Mouse (Mus musculus): ENCODE data around the gene Lrrc45.

Lrrc45 gene

GRCm38 (mm10) chr11:120703696-120704454 is 9.8 kb upstream of the Lrrc45 start:
- in situ Hi-C loops (cut with MboI): no loop called here

- in situ Hi-C loops (cut with MboI): no loop called here
These were observed 9.0 kb upstream of the Lrrc45 start for GRCm38 (mm10) chr11:120704486-120705325.

- in situ Hi-C loops (cut with MboI): no loop called here
These were observed 7.6 kb upstream of the Lrrc45 start for GRCm38 (mm10) chr11:120706120-120706519.

GRCm38 (mm10) chr11:120707225-120707624 is 6.5 kb upstream of the Lrrc45 start:
- in situ Hi-C loops (cut with MboI): no loop called here

GRCm38 (mm10) chr11:120707969-120708368 is 5.8 kb upstream of the Lrrc45 start:
- in situ Hi-C loops (cut with MboI): no loop called here

GRCm38 (mm10) chr11:120709551-120709950 is 4.2 kb upstream of the Lrrc45 start:
- in situ Hi-C loops (cut with MboI): no loop called here

- in situ Hi-C loops (cut with MboI): no loop called here
These were observed 3.1 kb upstream of the Lrrc45 start for GRCm38 (mm10) chr11:120710672-120711071.

- in situ Hi-C loops (cut with MboI): no loop called here
These were observed 1.6 kb upstream of the Lrrc45 start for GRCm38 (mm10) chr11:120711980-120712604.

- in situ Hi-C loops (cut with MboI): no loop called here
These were observed 755 bp upstream of the Lrrc45 start for GRCm38 (mm10) chr11:120712771-120713568.

- in situ Hi-C loops (cut with MboI): no loop called here
These were observed 821 bp downstream of the Lrrc45 start for GRCm38 (mm10) chr11:120714546-120714945.

- in situ Hi-C loops (cut with MboI): no loop called here
These were observed 1.4 kb downstream of the Lrrc45 start for GRCm38 (mm10) chr11:120715131-120715530.

GRCm38 (mm10) chr11:120719242-120719641 is 5.5 kb downstream of the Lrrc45 start:
- in situ Hi-C loops (cut with MboI): no loop called here

- in situ Hi-C loops (cut with MboI): no loop called here
These were observed 6.2 kb downstream of the Lrrc45 start for GRCm38 (mm10) chr11:120719841-120720376.

- in situ Hi-C loops (cut with MboI): no loop called here
These were observed 6.7 kb downstream of the Lrrc45 start for GRCm38 (mm10) chr11:120720450-120720849.

- in situ Hi-C loops (cut with MboI): no loop called here
These were observed 7.7 kb downstream of the Lrrc45 start, which contains the start of gene Rac3 for GRCm38 (mm10) chr11:120721124-120722066. Gene Rac3, plus strand, starts transcription at chr11:120721470.

- in situ Hi-C loops (cut with MboI): no loop called here
These were observed 8.4 kb downstream of the Lrrc45 start for GRCm38 (mm10) chr11:120722067-120722630.

GRCm38 (mm10) chr11:120722761-120723382 is 9.1 kb downstream of the Lrrc45 start:
- in situ Hi-C loops (cut with MboI): no loop called here

GRCm38 (mm10) chr11:120723509-120723908 is 9.8 kb downstream of the Lrrc45 start:
- in situ Hi-C loops (cut with MboI): no loop called here
